Mouse (Mus musculus) regulatory T cell (primary cell): ENCODE data around the gene Tenm4.

Source experiments
- in situ Hi-C: fragments of 300-600 bp; cut with MboI, MseI; formaldehyde crosslinking; loops from one replicate; pipeline ENCODE4 v1.15.1; 2025; ENCODE audit warnings: high pct_unique_total_duplicates

Tenm4 gene

DNA sequence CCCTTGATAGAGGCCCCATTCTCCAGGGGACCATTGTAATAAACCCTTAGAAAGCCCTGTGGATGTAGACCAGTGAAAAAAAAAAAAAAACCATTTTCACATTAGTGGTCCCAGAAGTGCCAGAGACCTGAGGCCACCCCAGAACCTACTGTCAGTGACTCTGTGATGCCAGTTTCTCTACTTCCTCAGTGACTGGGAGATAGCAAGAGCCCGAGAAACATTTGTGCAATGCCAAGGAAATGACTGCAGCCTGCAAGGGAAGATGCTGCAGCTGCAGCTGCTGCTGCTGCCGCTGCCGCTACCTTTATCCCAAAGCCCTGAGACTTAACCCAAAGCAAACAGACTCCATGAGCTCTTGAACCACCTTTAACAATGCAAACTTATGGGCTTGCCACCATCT, 631.2 kb downstream of the Tenm4 start:
- in situ Hi-C loops: no loop called here

DNA sequence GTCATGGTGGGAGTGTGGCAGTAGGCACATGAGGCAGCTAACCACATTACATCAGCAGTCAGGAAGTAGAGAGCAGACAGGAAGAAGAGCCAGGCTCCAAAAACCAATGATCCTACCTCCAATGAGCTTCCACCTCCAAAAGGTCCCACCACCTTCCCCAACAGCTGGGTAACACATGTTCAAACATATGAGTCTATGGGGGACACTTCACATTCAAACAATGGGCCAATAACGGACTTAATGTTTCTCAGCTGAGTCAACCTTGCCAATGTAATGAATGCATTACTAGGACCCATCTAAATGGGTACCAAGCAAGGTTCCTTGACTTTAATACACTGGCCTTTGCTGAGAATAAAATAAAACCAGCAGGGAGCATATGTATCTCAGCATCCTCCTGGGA, 635.5 kb downstream of the Tenm4 start:
- in situ Hi-C loops: no loop called here

DNA sequence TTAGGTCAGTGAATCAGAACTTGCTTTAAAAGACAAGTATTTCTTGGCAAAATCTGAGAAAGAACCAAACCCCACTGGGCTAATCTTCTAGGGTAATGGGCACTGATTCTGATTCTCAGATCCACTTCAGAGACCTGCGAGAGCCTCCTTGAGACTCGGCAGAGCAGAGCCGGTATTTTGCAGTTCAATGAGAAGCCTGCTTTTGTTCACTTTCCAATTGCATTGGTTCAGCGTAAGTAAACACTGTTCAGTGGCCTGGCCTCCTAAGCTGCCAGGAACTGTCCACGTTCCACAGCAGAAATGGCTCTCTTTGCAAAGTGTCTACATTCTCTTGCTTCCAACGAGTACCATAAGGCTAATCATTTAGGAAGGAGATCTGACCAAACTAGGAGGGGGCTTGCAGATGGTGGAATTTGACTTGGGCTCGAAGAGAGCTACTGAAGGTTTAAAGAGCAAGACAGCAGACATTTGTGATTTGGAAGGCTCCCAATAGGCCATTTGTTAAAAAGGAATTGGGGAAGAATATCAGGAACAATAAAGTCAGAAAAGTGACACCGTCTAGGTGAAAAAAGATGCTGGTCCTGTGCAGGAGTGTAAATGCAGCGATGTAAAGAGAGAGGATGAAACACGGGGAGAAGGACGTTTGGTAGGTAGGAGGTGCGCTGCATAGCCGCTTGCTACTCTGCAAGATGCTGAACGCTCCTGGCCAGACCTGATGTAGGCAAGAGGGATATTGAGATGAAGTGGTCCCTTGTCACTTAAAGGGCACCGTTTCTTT, 636.4 kb downstream of the Tenm4 start:
- in situ Hi-C loops: no loop called here

DNA sequence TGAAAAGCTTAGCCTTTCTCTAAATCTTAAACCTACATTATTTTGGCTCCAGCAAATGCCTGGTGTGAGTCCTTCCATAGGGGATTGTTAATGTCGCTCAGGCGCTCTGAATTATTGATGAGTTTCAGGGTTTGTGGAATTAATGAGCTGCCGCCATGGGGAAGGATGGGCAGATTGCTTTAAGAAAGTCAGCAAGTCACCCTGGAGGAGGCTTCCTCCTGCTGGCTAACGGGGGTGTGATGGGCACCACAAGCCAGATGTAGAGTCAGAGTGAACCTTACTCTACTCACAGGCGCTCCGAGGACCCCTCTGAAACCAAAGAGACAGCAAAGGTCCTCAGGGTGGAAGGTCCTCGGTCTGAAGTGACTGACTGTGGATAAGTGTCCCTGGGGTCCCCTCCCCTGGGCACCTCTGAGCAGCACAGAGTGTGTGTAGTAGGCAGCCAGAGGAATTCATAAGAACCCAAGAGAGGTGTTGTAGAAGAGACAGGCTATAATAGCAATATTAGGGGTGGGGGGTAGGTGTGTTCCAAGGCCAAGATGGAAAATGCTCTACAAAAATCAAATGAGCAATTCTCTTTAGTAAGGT, 637.1 kb downstream of the Tenm4 start:
- in situ Hi-C loops: no loop called here

DNA sequence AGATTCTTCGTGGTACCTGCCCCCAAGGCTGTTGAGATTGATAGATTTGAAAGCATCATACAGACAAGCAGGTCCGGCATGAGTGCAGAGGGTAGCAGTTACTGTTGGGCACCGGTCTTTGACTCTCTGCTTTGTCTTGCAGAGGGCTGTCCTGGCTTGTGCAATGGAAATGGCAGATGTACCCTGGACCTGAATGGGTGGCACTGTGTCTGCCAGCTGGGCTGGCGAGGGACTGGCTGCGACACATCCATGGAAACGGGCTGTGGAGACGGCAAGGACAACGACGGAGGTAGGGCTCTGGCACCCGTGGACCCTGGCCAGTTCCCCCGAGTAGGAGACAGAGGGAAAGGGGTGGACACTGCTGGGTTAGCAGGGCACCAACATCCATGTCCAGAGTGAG, 640.6 kb downstream of the Tenm4 start:
- in situ Hi-C loops: no loop called here

DNA sequence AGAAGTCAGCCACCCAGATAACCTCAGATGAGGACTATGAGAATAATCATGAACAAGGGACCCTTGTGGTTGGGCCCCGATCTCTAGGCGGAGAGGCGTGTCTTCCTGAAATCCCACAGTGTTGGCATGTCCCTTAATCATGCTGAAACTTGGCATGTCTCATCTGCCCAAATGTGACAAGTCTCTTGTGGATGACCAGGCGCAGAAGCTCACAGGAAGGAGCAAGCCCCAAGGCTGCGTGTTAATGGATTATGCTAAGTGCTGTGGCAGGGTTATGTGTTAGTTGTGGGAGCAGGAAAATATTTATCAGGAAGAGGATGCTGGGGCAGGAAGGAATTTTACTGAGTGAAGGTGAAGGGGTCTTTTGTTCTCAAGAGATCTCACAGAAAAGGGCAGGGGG, 642.0 kb downstream of the Tenm4 start:
- in situ Hi-C loops: no loop called here

DNA sequence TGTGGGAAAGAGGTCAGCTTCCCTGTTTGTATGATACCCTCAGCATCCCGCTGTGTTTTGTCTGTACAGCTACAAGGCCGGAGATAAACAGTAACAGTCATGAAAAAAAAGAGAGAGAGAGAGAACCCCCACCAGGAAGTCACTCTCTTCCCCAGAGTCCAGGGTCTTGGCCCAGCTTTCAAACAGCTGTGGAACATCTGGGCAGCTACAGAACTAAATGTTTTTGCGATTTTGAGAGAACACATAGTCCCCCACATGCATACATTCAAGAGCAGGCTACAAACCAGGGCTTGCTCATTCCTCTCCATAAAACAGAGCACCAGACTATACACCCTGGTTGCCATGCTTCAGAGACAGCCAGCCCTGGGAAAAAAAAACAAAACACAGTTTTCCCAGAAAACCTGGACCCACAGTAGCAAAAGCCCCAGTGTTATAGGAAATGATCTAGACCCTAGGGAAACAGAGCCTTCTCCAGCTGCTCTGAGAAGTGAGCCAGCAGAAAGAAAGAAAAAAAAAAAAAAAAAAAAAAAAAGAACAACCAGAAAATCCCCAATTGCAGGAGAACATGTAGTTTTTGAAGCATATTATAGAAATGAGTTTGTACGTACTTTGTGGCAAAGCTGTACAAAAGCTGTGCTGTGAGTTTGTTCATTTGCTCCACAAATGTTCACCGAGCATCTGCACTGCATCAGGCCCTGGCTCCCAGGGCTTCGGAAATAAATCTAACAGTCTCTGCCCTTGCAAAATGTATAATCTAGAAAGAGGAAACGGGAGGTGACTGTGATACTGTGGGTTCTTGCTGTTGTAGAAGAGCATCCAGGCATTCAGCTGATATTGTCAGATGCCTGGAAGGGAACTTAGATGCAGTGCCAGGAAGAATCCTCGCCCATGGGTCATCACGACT, 642.7 kb downstream of the Tenm4 start:
- in situ Hi-C loops: no loop called here

DNA sequence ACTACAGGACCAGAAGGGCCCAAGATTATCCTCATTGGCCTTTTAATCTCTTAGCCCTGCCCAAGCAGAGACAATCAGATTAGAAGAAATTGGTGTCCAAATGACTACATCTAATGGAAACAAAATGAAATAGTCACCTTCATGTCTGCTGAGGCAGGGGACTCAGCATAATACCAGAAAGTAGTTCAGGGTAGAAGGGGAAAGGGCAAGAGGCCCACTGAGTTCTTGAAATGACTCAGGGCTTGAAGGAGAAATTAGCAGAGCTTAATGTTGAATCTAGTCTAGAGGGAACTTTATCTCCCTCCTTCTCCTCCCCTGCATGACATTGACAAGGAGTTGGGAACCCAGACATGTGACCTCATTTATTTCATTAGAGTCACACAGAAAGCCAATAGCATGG, 643.5 kb downstream of the Tenm4 start:
- in situ Hi-C loops: no loop called here

DNA sequence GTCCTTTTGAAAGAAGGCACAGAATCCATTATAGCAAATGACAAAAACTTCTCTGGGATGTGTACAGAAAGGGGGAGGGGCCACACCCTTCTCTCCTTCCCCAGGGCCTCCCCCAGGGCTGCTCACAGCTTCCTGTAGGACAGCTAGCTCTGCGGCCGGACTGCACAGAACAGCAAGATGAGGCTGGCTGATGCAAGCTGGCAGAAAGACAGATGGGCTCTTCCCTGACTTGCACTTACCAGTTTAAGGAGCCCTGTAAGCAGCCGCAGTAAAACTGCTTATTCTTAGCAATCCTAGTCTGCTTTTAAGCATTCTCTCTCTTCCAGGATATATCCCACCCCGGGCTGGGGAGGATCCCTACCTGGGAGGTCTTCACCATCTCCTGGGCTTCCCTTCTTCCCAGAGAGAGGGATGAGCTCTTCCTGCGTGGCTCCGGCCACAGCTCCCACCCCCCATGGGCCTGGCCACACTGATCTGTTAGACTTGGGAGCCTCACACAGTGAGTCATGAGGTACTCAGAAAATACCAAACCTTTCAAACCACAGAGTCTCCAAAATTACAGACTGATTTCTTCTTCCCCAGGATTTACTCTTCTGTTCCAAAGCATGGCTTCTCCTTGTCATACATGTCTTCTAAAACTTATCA, 646.1 kb downstream of the Tenm4 start:
- in situ Hi-C loops: no loop called here

DNA sequence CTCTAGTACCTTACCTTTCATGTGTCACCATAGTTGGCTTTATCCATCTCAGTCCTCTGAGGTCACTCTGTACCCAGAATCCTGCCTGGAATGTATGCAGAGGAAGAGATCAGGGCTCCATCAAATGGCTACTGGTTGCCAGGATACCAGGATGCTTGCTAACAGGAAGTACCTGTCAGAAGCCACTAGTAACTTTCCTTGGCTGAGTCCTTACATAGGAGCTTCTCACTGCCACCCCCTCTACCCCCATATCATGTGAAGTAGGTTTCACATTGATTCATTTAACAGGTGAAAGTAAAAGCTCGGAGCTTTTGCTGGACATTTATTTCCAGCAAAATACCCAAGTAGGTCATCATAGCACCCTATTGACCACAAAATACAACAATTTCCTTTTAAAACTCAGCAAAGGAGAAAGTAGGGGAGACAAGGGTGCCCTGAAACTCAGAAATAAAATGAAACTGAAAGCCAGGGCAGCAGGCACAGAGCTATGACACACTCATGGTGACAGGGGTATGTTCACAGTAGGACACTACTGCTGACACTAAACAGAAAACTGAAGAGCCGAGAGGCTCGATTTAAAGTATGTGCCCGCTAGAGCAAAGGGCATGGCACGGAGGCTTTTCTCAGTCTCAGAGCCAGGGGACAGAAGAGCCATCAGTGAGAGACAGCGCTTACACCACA, 647.3 kb downstream of the Tenm4 start:
- in situ Hi-C loops: no loop called here

DNA sequence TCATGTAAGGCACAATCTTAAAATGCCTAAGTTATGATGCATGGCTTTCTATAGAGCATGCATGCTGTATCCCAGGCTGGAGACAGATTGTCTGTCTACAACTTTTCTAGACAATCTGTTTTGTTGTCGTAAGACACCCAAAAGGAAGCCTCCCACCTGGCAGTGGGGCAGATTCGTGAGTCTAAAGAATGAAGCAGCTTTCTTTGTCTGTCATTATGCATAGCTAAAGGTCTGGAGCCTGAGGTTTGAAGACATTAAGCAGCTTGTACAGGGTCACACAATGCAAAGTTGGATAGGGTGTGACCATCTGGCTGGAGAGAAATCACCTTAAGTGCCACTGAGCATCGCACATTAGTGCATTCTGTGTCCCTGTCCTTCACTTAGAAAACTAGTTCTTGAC, 648.5 kb downstream of the Tenm4 start:
- in situ Hi-C loops: no loop called here

DNA sequence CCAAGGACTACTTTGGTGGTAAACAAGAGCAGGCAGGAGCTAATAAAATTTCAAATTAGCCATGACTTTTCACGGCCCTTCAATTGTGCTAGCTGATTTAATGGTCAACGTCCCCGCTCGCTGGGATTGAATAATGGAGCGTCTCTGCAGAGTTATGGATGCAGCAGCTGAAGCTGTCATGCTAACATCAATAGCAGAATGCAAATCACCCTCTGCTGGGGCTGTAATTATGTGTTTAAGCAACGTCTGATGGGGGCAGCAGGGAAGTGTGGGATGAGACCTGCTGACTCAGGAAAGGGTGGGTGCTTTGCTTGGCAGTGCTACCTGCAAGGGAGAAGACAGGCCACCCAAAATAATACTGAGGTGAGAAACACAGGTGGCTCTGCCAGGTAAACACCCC, 649.3 kb downstream of the Tenm4 start:
- in situ Hi-C loops: no loop called here

DNA sequence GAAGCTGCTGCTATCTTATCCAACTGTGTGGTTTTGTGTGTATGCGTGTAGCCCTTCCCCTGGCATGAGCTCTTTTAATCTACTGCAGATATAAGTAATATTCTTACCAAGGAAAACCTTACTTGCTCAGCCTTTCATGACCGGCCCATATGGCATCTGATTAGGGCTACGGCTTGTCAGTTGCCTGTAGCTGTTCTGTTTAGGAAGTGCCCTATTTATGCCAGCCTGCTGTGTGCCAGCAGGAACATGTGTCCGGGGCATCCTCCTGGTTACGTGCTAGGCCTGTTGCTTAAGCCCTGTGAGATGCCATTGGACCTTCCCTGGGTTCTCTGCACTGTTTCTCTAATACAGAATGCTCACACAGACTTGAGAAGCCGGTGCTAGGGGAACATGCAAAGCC, 655.1 kb downstream of the Tenm4 start:
- in situ Hi-C loops: no loop called here

DNA sequence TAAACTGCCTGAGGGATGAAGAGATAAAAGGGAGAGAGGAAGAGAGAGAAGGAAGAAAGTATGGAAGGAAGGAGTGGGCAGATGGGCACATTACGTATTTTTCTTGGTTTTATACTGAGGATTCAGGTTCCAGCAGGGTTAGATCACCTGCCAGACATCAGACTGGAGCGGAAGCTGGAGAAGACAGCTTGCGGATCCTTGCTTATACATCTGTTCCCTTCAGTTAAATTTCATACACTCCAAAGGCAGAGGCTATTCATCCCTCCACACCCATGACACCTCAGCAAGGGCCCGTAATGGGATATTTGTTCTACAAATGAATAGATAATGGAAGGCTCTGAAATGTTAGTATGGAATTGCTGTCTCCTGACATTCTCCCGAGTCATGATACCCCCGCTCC, 655.6 kb downstream of the Tenm4 start:
- in situ Hi-C loops: no loop called here

DNA sequence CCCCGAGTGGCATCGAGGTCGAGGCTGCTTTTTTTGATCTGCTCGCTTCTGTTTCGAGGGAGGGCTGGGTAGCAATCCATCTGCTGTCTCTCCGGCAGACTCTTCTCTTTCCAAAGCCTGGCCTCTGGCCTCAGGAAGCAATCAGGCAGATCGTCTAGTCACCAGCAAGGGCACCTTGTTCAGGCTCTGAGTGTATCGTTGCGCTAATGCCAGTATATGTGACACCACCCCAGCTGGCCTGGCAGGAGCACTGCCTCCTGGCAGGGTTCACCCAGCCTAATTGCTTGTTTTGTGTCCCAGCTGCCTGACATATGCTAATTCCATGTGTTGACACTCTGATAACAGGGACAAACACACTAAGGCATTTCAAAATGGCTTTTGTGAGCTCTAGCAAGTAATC, 661.5 kb downstream of the Tenm4 start:
- in situ Hi-C loops: no loop called here

DNA sequence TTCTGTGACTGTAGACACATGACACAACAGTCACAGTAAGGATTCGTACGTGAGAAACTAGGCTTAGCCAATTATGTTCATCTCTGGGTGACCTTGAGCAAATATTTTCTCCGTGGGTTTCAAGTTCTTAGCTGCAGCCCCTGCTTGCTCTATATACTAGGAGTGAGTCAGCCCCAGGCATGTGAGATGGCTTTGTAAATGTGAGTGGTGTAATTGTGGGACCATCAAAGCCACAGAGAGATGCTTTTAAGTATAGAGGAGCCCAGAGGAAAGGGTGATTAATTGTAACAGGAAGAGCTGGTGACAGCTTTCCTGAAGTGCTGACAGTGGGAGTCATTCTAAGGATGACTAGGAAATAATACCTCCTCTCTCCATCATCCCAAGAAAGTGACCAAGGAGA, 662.0 kb downstream of the Tenm4 start:
- in situ Hi-C loops: no loop called here

DNA sequence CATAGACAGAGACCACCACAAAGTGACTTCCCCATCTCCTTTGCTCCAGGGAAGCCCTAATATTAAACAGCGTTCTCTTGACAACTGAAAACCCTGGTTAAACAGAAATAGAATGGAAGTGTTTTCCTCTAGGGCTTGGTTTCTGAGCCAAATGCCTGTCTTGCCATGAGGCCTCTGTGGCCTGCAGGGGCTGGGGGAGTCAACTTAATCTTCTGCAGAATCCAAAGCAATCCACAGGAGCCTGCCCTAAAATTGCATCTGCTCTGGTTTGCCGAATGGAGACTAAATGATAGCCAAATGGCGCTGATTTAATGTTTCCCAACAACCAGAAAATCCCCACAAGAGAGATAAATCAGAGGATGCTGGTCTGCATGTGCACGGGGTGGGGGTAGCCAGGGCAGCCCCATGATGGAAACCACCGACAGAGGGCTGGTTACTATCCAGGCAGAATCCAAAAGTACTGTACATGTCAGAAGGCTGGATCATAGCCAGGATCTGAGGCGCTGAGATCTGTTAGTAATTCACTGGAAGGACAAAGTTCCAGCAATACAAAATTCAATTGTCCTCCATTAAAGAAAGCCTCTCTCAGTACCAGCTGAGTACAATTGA, 663.7 kb downstream of the Tenm4 start:
- in situ Hi-C loops: no loop called here

DNA sequence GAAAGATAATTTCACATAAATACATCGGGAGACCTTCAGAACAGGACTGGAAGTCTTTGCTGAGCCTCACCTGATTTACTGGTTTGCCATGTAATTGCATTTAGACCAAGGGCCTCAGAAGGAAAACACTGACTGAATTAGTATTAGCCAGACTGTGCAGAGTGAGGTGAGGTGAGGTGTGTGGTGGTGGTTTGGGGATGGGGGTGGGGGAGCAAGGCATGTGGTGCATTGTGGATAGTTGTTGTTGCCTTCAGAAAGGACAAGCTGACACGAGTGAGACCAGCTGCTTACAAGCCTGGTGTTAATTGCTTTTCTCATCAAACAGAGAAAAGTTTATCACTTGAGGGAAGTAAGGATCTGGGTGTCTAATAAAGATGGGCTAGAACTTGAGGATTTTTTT, 664.3 kb downstream of the Tenm4 start:
- in situ Hi-C loops: no loop called here

DNA sequence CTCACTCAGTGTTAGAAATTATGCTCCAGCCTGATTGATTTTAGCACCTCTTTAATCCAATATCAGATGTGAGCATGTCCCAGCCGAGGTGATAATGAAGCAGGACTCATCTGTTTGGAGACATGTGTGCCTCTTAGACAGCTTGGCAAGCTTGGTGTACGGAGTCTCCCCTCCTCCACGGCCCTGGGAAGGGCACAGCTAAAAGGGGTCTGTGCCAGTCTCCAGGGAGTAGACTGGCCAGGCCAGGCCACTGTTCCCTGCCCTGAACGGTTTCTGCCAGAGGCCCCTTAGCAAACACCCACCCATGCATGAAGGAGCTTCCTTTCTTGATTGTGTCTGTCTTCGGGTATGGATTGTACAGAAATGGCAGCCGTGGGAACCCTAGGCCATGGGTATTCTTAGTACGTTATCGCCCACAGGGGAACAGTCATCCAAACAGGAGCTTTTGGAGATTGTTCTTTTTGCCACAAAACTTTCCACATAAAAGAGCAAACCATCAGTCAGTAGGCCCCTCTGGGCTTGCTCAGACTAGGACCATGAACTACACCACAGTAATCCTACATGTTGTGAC, 667.3 kb downstream of the Tenm4 start:
- in situ Hi-C loops: no loop called here

DNA sequence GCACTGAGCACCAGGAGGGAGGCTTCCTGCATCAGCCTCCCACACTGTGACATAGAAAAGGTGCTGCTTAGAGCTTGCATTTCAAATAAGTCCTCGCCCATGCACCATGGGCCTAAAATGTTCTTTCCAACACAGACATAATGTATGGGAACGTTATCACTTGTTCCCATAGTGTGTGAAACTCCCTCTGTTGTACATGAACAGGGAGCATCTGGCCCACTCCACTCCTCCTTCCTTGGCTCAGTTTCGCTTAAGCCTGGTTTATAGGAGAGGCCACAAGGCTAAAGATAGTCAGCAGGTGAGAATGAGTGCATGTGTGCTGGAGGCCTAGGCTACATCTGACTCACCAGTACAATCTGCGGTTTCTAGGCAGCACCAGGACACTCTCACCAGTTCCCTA, 667.9 kb downstream of the Tenm4 start:
- in situ Hi-C loops: no loop called here

DNA sequence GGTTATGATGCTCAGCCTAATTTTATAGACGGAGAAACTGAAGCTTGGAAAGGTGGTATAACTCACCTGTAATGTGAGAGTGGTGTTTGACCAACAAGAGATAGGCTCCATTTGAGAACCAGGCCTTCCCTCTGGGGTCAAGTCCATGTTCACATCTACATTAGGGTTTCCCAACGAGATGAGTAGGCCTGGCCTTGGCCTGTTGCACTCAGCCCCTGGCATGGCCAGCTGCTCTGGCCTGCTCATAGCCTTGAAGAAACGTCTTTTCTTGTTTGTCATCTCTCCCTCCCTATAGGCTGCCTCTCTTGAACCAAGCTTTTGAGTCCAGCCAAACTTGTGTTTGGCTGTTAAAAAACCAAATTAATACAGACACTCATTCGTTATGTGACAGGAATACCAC, 668.5 kb downstream of the Tenm4 start:
- in situ Hi-C loops: no loop called here
